Mouse (Mus musculus) liver, embryonic 11.5 days (tissue): Measurements from ENCODE around the gene Myt1l. TPM values are rescaled to one million over a fixed set of nuclear protein-coding genes. Genes with fewer than 3 reads are reported as not detected.

Experiments
- ATAC-seq: fragments of 200-750 bp; cut with Nextera tagmentation; replicated peaks from 2 replicates; pipeline ENCODE4 v1.8.0; 2017; ENCODE audit warnings: moderate number of reproducible peaks, mild to moderate bottlenecking, moderate TSS enrichment, moderate library complexity; ENCODE audit not compliant: low FRiP score
- DNase-seq: peaks from one replicate; pipeline ENCODE4 v3.0.0-alpha.2; 2017; ENCODE audit warnings: low spot score
- H3K27ac ChIP-seq: fragments of 300-500 bp; sonication (generic); 2 replicates; pipeline ENCODE4 v1.5.1; 2014; ENCODE audit warnings: mild to moderate bottlenecking, low read depth, low read length, control low read depth
- H3K27me3 ChIP-seq: fragments of 300-500 bp; sonication (generic); replicated peaks from 2 replicates; pipeline ENCODE4 v1.6.1; 2014; ENCODE audit warnings: low read length, mixed read lengths; ENCODE audit not compliant: control insufficient read depth, insufficient read depth
- H3K36me3 ChIP-seq: fragments of 300-500 bp; sonication (generic); 2 replicates; pipeline ENCODE4 v1.6.1; 2014; ENCODE audit warnings: mild to moderate bottlenecking, low read length, moderate library complexity, mixed read lengths; ENCODE audit not compliant: control insufficient read depth, insufficient read depth
- H3K4me1 ChIP-seq: fragments of 300-500 bp; sonication (generic); replicated peaks from 2 replicates; pipeline ENCODE4 v1.6.1; 2014; ENCODE audit warnings: low read length, mixed read lengths; ENCODE audit not compliant: control insufficient read depth, insufficient read depth
- H3K4me2 ChIP-seq: fragments of 300-500 bp; sonication (generic); 2 replicates; pipeline ENCODE4 v1.6.1; 2014; ENCODE audit warnings: mild to moderate bottlenecking, control low read depth, moderate library complexity
- H3K4me3 ChIP-seq: fragments of 300-500 bp; sonication (generic); 2 replicates; pipeline ENCODE4 v1.5.1; 2014; ENCODE audit warnings: low read depth, low read length, control low read depth
- H3K9ac ChIP-seq: fragments of 300-500 bp; sonication (generic); 2 replicates; pipeline ENCODE4 v1.6.1; 2014; ENCODE audit warnings: low read depth, low read length, control low read depth
- H3K9me3 ChIP-seq: fragments of 300-500 bp; sonication (generic); 2 replicates; pipeline ENCODE4 v1.6.1; 2016; ENCODE audit warnings: low read length, inconsistent platforms, mixed read lengths; ENCODE audit not compliant: control insufficient read depth
- WGBS: fragments of 180-500 bp; shearing (Covaris S2); extraction: QIAGEN DNeasy Blood & Tissue Kit; methylation state at CpG from one replicate; pipeline ENCODE4 v1.1.7; 2014; 5-methylcytosine and 5-hydroxymethylcytosine counted together
- polyA plus RNA-seq: library from polyadenylated mRNA; unstranded; fragments of >200 nt; fragmentation: Nextera tagmentation; extraction: Ambion mirVana; gene quantifications from 2 replicates; pipeline ENCODE4 v1.2.1, GENCODE M21; 2014

The Myt1l gene
- polyA plus RNA-seq, 1 experiment from 2014 or later, result 0.44 TPM

DNA sequence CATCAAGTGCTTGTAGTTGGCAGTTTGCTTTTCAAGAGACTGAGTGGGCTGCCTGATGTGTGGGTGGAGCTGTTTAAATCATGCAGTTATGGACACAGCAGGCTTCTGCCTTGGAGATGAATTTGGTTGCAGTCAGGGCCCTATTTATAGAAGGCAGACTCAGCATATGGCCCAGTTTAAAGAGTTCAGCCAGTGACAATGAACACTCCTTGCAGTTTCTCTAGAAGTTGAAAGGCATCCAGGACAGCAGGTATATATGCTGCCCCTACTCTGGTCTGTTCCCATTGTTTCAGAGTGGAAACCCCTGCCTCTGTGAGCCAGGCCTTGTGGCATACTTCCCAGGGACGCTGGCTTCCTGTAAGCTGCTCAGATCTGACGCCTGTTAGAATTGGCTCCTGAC is 167.0 kb downstream of the Myt1l start:
- WGBS, result 37% methylated on average over 2 of the region's 2 CpGs
- no peak for ATAC-seq
- H3K27me3 ChIP-seq, result no peaks in the 10 kb centered on the region
- H3K9ac ChIP-seq, result no peak overlapping the region
- H3K4me1 ChIP-seq, result no peaks in the 10 kb centered on the region
- no peak overlapping the region for H3K4me2 ChIP-seq
- no peak for DNase-seq
- no peak overlapping the region for H3K4me3 ChIP-seq
- H3K36me3 ChIP-seq, result no peaks in the 10 kb centered on the region
- no peaks in the 10 kb centered on the region for H3K9me3 ChIP-seq
- no peak overlapping the region for H3K27ac ChIP-seq

DNA sequence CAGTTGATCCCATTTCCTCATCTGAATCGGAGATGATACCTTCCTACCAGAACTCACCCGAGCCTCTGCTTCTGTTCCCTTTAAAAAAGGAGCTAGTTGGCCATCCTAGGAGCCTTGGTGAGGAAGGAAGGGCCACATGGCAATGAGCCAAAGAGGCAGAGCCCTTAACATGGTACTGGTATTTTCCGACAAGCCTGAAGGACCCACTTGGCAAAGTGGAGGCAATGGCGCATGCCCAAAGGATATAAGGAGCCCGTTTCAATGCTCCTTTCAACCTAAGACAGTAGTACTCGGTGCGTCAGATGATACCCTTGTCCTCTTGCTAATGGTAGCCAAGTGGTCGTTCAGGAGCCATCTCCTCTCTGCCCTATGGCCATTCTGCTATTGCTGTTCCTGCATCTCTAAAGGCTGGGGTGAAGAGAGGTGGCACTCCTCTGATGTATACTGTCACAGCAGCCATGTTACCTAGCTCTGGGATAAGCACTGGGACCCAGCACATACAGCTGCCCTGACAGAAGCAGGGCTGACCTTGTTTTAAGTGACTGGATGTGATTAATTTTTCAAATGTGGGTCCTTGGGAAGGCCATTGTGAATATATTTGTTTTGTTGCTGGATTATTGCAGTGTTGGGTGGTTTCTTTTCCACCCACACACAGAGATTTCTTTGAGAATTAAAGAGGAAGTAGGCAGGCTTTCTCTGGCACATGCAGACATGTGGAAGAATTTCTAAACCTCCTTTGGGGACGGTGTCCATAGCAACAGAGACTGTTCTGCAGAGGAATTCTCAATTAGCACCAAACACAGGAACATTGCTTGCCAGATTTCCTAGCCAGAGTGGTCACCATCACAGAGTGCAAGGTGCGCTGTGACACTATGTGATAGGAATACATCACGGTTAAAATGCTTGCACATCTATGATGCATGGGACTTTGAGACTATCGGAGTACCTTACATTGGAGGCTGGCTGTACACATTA is 169.6 kb downstream of the Myt1l start:
- no peak for DNase-seq
- ATAC-seq, result no peak
- no peaks in the 10 kb centered on the region for H3K4me1 ChIP-seq
- H3K27me3 ChIP-seq, result no peaks in the 10 kb centered on the region
- H3K27ac ChIP-seq, result no peak overlapping the region
- H3K36me3 ChIP-seq, result no peaks in the 10 kb centered on the region
- H3K9ac ChIP-seq, result no peak overlapping the region
- H3K4me3 ChIP-seq, result no peak overlapping the region
- H3K9me3 ChIP-seq, result no peaks in the 10 kb centered on the region
- no peak overlapping the region for H3K4me2 ChIP-seq
- WGBS, result 81% methylated on average over 12 of the region's 12 CpGs

DNA sequence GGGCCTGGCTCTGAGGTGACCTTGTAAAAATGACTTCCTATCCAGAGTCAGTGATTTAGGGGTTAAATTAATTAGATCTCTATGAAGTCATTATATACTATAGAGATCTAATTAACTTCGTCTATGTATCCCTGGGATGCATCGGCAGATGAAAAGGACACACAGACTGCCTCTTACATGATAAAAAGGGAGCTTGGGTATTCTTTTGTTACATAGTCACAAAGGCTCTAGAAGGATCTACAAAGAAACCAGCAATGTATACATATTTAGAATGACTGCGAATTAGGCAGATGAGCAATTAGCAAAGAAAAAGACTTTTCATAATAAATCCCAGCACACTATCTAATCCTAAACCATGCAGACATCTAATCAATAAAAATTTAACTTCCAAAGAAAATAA is 170.4 kb downstream of the Myt1l start:
- no peak overlapping the region for H3K4me2 ChIP-seq
- no peaks in the 10 kb centered on the region for H3K4me1 ChIP-seq
- 83% methylated on average over 3 of the region's 3 CpGs for WGBS
- no peaks in the 10 kb centered on the region for H3K36me3 ChIP-seq
- ATAC-seq (no peak), DNase-seq (no peak)
- H3K9ac ChIP-seq, result no peak overlapping the region
- no peaks in the 10 kb centered on the region for H3K27me3 ChIP-seq
- no peaks in the 10 kb centered on the region for H3K9me3 ChIP-seq
- no peak overlapping the region for H3K4me3 ChIP-seq
- H3K27ac ChIP-seq, result no peak overlapping the region

DNA sequence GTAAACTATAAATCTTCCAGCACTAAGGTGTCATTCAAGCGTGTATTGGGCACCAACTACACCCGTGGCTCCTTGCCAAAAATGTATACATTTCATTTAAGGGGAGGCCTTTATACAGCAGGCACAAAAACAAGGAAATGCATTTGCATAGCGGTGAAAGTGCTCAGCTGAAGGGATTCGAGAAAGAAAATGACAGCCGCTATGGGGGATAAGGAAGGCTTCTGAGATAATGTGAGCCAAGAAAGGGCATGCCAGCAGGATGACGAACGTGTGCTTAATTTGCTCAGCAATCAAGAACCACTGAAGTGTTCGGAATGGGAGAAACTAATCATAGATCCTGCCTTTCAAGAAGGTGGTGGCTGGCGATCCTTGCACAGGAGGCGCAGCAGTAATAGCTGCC is 170.8 kb downstream of the Myt1l start:
- DNase-seq (no peak), ATAC-seq (no peak)
- no peak overlapping the region for H3K9ac ChIP-seq
- no peak overlapping the region for H3K27ac ChIP-seq
- WGBS, result 61% methylated on average over 10 of the region's 10 CpGs
- no peaks in the 10 kb centered on the region for H3K4me1 ChIP-seq
- H3K36me3 ChIP-seq, result no peaks in the 10 kb centered on the region
- no peaks in the 10 kb centered on the region for H3K27me3 ChIP-seq
- no peak overlapping the region for H3K4me3 ChIP-seq
- H3K9me3 ChIP-seq, result no peaks in the 10 kb centered on the region
- H3K4me2 ChIP-seq, result no peak overlapping the region

DNA sequence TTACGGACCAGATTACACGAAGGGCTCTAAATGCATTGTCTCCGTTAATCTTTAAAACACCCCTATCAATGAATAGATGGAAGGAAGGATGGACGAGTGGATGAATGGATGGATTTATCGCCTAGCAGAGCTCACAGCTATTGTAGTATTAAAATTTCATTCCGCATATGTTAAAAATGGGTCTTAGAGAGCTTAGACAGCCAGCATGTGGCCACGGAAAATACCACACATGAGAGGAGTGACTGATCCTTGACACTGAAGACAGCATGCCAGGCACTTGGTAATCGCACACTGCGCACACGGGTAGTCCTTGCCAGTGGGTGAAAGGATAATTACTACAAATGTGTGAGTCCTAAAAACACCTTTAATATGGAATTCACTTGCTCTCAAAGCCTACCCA is 171.2 kb downstream of the Myt1l start:
- H3K4me1 ChIP-seq, result no peaks in the 10 kb centered on the region

DNA sequence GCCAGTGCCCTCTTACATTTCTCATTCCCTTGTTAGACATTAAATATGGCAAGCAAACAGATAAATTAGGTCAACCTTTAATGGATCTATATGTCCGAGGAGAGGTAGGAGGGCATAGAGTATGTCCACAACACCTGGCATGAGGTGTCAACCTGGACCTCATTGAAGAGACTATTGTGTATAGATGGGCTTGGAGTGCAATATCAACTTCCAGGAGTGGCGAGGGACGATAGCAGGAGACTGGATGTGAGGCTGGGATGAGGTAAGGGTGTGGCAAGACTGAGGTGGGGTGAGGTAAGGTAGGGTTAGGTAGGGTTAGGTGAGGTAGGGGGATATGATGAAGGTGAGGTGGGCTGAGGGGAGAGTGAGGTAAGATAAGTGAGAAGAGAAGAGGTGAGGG is 171.8 kb downstream of the Myt1l start:
- no peak for ATAC-seq

More for the DNA sequence above, 171.2 kb downstream of the Myt1l start:
- ATAC-seq (no peak), DNase-seq (no peak)
- H3K4me2 ChIP-seq, result no peak overlapping the region
- no peaks in the 10 kb centered on the region for H3K9me3 ChIP-seq
- H3K27ac ChIP-seq, result no peak overlapping the region
- H3K9ac ChIP-seq, result no peak overlapping the region
- 84% methylated on average over 10 of the region's 10 CpGs for WGBS
- no peak overlapping the region for H3K4me3 ChIP-seq
- no peaks in the 10 kb centered on the region for H3K27me3 ChIP-seq
- H3K36me3 ChIP-seq, result no peaks in the 10 kb centered on the region

DNA sequence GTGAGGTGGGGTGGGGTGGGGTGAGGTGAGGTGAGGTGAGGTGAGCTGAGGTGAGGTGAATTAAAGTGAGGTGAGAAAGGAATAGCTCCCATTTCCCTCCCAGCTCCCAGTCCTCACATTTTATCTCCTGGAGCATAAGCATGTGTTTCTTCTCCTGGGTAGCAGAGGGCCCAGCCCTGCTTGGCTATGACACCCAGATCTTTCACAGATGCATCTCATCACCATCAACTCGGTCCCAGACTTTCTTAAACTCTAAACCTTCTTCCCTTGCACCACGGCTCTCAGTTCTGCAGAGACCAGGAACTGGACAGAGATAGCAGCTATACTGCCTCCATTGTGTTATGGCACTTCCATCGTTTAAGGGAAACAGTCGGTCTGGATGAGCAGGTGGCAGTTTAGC is 172.9 kb downstream of the Myt1l start:
- Histone ChIP-seq H3K4me3 (no peak overlapping the region), H3K27ac (no peak overlapping the region), H3K4me2 (no peak overlapping the region), H3K4me1 (no peaks in the 10 kb centered on the region), H3K9me3 (no peaks in the 10 kb centered on the region), H3K36me3 (no peaks in the 10 kb centered on the region), H3K27me3 (no peaks in the 10 kb centered on the region), H3K9ac (no peak overlapping the region)
- ATAC-seq (no peak), DNase-seq (no peak)
- 71% methylated on average over 4 of the region's 4 CpGs for WGBS

More for the DNA sequence above, 171.8 kb downstream of the Myt1l start:
- Histone ChIP-seq H3K4me3 (no peak overlapping the region), H3K27ac (no peak overlapping the region), H3K9ac (no peak overlapping the region), H3K4me2 (no peak overlapping the region), H3K4me1 (no peaks in the 10 kb centered on the region), H3K36me3 (no peaks in the 10 kb centered on the region), H3K9me3 (no peaks in the 10 kb centered on the region), H3K27me3 (no peaks in the 10 kb centered on the region)
- 70% methylated on average over 3 of the region's 3 CpGs for WGBS
- no peak for DNase-seq

DNA sequence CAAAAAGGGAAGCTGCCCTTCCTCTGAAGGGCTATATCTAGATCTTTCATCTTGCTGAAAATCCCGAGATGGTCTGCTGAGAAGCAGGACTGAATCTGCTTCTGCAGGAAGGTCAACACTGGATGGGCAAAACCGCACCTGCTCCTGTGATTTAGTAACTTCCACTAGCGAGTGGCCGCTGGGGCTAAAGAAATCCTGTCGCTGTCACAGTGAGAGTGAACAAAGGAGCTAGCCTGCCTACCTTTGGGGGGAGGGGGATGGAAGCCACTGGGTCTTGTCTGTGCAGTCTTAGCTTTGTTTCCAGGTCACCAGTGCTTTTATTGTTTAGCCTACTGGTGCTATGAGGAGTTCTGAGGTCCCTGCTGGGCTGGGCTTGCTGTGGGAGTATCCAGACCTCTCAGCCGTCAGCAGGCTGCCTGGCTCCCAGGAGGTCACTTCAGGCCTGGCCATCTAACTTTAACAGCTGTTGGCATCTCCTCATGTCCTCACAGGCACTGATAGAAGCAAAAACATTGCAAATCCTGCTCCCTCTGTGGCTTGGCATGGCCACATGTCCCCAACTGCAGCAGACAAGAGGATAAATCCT is 173.6 kb downstream of the Myt1l start:
- Histone ChIP-seq H3K36me3 (no peaks in the 10 kb centered on the region), H3K27ac (no peak overlapping the region), H3K4me1 (no peaks in the 10 kb centered on the region), H3K4me3 (no peak overlapping the region), H3K9ac (no peak overlapping the region), H3K27me3 (no peaks in the 10 kb centered on the region), H3K4me2 (no peak overlapping the region), H3K9me3 (no peaks in the 10 kb centered on the region)
- WGBS, result 38% methylated on average over 6 of the region's 6 CpGs
- ATAC-seq (no peak), DNase-seq (no peak)

DNA sequence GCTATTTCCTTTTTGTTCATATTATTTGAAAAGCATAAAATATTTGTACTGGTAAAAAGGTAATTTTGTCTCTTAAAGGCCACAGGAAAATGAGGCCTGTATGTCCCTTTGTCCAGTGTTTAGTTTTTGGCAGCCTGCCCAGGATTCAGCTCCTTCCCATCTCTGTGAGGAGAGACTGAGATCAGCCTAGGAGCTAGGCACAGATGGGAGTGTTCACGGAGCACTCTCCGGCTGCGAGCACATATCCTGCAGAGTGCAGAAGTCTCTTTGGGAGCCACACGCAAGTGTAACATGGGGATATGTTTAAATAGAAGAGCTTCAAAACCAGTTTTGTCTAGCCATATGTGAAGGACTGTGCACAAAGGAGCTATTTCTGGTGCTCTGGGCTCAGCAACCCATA is 174.4 kb downstream of the Myt1l start:
- no peak overlapping the region for H3K27ac ChIP-seq
- no peaks in the 10 kb centered on the region for H3K9me3 ChIP-seq
- H3K4me2 ChIP-seq, result no peak overlapping the region
- H3K4me3 ChIP-seq, result no peak overlapping the region
- H3K36me3 ChIP-seq, result no peaks in the 10 kb centered on the region
- H3K27me3 ChIP-seq, result no peaks in the 10 kb centered on the region
- no peak for ATAC-seq
- DNase-seq, result no peak
- no peaks in the 10 kb centered on the region for H3K4me1 ChIP-seq
- no peak overlapping the region for H3K9ac ChIP-seq
- 68% methylated on average over 4 of the region's 4 CpGs for WGBS
